Mouse (Mus musculus) hindbrain, embryonic 16.5 days (tissue): ENCODE measurements at regions not wholly inside any gene's neighbourhood (a gene's known extent, or its start where the extent isn't known, plus 50 kb on each side); places are given as distances from the start of the nearest gene placed in this dataset.
"Not testable (repeated sequence)": the region's sequence is repeated elsewhere in the genome, so short reads cannot be mapped to it uniquely, and the experiment has no call there.

Experiments
- ATAC-seq: fragments of 200-750 bp; cut with Nextera tagmentation; 2 replicates; pipeline ENCODE4 v1.8.0; 2017; ENCODE audit warnings: moderate TSS enrichment, moderate library complexity
- H3K27ac ChIP-seq: fragments of 300-500 bp; sonication (generic); 2 replicates; pipeline ENCODE4 v1.5.1; 2014; ENCODE audit warnings: low read depth, mild to moderate bottlenecking, control low read depth, low read length, moderate library complexity
- H3K27me3 ChIP-seq: fragments of 300-500 bp; sonication (generic); replicated peaks from 2 replicates; pipeline ENCODE4 v1.6.1; 2014; ENCODE audit warnings: low read length; ENCODE audit not compliant: control insufficient read depth, insufficient read depth
- H3K36me3 ChIP-seq: fragments of 300-500 bp; sonication (generic); 2 replicates; pipeline ENCODE4 v1.6.1; 2014; ENCODE audit warnings: mild to moderate bottlenecking, low read length, moderate library complexity, mixed read lengths; ENCODE audit not compliant: control insufficient read depth, insufficient read depth
- H3K4me1 ChIP-seq: fragments of 300-500 bp; sonication (generic); 2 replicates; pipeline ENCODE4 v1.6.1; 2014; ENCODE audit warnings: low read depth, low read length; ENCODE audit not compliant: control insufficient read depth, insufficient read depth
- H3K4me2 ChIP-seq: fragments of 300-500 bp; sonication (generic); 2 replicates; pipeline ENCODE4 v1.6.1; 2014; ENCODE audit warnings: mild to moderate bottlenecking, low read length, control low read depth, moderate library complexity
- H3K4me3 ChIP-seq: fragments of 300-500 bp; sonication (generic); 2 replicates; pipeline ENCODE4 v1.5.1; 2014; ENCODE audit warnings: mild to moderate bottlenecking, low read length, control low read depth, moderate library complexity
- H3K9ac ChIP-seq: fragments of 300-500 bp; sonication (generic); 2 replicates; pipeline ENCODE4 v1.6.1; 2014; ENCODE audit warnings: low read depth, mild to moderate bottlenecking, control low read depth, low read length, moderate library complexity
- H3K9me3 ChIP-seq: fragments of 300-500 bp; sonication (generic); 2 replicates; pipeline ENCODE4 v1.6.1; 2014; ENCODE audit warnings: mild to moderate bottlenecking, low read length, moderate library complexity; ENCODE audit not compliant: control insufficient read depth
- WGBS: fragments of 180-500 bp; shearing (Covaris S2); extraction: QIAGEN DNeasy Blood & Tissue Kit; methylation state at CpG from one replicate; pipeline ENCODE4 v1.1.7; 2014; 5-methylcytosine and 5-hydroxymethylcytosine counted together

DNA sequence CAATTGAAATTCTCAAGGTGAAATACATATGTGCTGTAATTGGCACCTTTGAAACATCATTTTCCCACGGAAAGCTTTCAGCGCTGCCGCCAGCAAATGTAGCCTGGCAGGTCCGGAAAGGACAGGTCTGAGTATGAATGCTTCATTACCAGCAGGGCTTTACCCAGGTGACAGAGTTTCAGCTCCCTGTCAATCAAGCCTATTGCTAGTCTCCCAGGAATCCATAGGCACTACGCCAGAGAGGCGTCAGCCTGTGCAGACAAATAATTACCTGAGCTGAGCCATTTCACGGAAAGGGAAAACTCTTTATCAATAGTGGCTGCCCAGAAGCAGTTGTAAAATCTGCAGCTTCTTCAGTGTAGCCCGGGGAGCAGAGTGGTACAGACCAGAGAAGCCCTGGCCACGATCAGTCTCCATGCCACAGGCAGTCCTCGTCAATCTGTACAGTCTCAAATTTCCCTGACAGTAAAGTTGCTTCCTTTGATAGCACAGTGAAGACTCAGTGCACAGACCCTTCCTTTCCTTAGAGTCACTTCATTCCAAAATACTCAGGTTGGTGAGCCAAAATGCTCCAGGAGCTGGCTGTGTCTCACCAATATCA lies 340.7 kb downstream of the Samd5 start:
- no peaks in the 10 kb centered on the region for H3K9me3 ChIP-seq
- 48% methylated on average over 10 of the region's 10 CpGs for WGBS
- H3K4me3 ChIP-seq = no peak overlapping the region
- H3K9ac ChIP-seq = no peak overlapping the region
- H3K36me3 ChIP-seq = no peaks in the 10 kb centered on the region
- H3K27ac ChIP-seq = no peak overlapping the region
- ATAC-seq = peak; percentile 62
- H3K27me3 ChIP-seq = no peaks in the 10 kb centered on the region
- 0 out of 2 replicates have a peak overlapping the region, but pooled peaks have one; percentile 10 for H3K4me2 ChIP-seq
- no peaks in the 10 kb centered on the region for H3K4me1 ChIP-seq

DNA sequence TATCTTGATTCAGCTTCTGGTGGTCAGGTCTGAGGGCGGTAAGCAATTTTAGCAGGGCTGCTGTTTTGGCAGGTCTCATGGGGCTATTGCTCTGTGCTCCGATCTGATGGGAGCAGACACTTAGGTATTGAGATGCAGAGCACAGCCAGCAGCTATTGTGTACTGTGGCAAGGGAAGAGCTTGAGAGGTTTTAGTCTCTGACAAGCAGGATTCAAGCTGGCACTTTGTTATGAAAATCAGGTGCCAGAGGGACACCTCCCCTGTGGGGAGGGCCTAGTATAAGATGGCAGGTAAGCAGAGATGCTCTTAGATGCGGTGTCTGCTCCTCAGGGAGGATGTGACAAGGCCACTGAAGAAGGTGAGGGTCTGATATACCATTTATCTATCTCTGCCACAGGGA lies 343.3 kb downstream of the Samd5 start:
- 13% methylated on average over 3 of the region's 3 CpGs for WGBS
- ATAC-seq = peak; percentile 46; the same call in 1 of the 2 replicates

DNA sequence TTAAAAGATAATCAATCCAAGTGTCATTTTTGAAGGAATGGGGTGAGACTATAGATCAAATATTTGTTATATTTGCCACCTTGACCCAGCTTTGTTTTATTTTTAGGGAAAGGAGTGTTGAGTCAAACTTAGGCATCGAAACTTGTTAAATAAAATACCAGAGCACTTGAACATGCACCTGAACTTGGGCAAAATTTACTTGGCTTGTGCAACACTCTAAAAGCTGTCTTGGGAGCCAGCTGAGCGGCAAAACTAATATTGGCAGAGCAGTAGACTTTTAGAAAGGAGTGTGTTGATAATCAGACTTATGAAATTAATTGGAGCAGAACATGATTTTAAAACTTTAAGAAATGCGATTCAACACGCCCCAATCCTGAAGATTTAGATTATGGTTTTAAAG lies 346.7 kb downstream of the Samd5 start:
- ATAC-seq = no peak
- Histone ChIP-seq H3K4me3 (no peak overlapping the region), H3K4me2 (no peak overlapping the region), H3K27me3 (no peaks in the 10 kb centered on the region), H3K4me1 (no peaks in the 10 kb centered on the region), H3K9ac (no peak overlapping the region), H3K9me3 (no peaks in the 10 kb centered on the region; the same call in 1 of the 2 replicates), H3K27ac (no peak overlapping the region), H3K36me3 (no peaks in the 10 kb centered on the region)
- WGBS = 92% methylated on average over 4 of the region's 4 CpGs

More for the DNA sequence above, 343.3 kb downstream of the Samd5 start:
- Histone ChIP-seq H3K27me3 (no peaks in the 10 kb centered on the region), H3K36me3 (no peaks in the 10 kb centered on the region), H3K9me3 (no peaks in the 10 kb centered on the region; the same call in 1 of the 2 replicates), H3K27ac (no peak overlapping the region), H3K9ac (no peak overlapping the region), H3K4me3 (no peak overlapping the region), H3K4me1 (no peaks in the 10 kb centered on the region), H3K4me2 (no peak overlapping the region)

DNA sequence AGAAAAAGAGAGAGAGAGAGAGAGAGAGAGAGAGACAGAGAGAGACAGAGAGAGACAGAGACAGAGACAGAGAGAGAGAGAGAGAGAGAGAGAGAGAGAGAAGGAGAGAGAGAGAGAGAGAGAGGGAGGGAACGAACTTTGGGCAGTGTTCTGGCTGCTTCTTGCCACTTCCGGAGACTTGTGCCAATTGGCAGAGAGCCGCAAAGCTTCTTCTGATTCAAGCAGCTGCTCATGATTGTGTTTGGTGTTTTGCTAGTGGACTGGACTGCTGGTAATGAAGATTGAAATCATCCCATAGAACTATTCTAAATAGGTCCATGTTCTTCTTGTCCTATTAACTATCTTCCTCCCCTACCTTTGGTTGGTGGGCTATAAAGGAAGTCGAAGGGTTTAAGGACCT lies 347.1 kb downstream of the Samd5 start:
- not testable (repeated sequence) for H3K4me3 ChIP-seq, H3K4me1 ChIP-seq, H3K27ac ChIP-seq, H3K27me3 ChIP-seq, H3K9ac ChIP-seq, H3K4me2 ChIP-seq, H3K9me3 ChIP-seq, ATAC-seq, H3K36me3 ChIP-seq
- WGBS = 84% methylated on average over 4 of the region's 4 CpGs

DNA sequence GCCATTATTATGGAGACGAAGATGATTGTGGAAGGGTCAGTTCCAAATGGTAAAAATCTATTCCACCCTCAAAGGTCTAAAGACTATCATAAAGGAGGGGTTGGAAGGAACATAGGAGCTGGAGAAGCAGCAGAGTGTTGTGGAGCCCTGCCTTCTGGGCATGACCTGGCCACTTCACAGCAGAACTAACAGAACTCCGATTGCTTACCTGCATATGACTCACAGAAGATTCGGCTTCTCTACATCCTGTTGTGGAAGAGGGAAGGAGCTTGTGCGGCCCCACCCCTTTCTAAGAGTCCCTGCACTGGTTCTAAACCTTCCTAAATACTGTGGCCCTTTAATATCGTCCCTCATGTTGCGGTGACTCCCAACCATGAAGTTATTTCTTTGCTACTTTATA lies 362.7 kb downstream of the Samd5 start:
- H3K36me3 ChIP-seq = no peaks in the 10 kb centered on the region
- H3K27me3 ChIP-seq = no peaks in the 10 kb centered on the region
- H3K4me1 ChIP-seq = no peaks in the 10 kb centered on the region
- H3K9ac ChIP-seq = no peak overlapping the region
- no peak overlapping the region for H3K4me2 ChIP-seq
- no peak overlapping the region for H3K4me3 ChIP-seq
- no peak for ATAC-seq
- WGBS = 86% methylated on average over 6 of the region's 6 CpGs
- no peaks in the 10 kb centered on the region for H3K9me3 ChIP-seq
- no peak overlapping the region for H3K27ac ChIP-seq

DNA sequence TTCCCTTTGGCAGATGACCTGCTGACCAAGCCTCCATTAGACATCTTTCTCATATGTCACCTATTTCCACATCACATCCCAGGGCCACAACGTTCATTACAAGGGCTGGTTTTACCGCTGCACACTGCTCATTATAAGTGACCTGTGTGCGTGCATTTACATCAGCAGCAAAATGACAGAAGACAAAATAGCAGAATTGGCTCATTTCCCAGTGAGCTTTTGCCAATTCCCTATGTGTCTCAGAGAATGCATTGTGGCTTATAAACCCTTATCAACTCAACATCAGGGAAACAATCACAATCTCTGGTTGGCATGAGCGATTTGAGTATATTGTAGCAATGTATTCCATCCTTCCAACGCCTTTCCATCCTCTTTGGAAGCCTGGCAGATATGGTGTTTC lies 364.7 kb downstream of the Samd5 start:
- no peaks in the 10 kb centered on the region for H3K9me3 ChIP-seq
- H3K4me1 ChIP-seq = no peaks in the 10 kb centered on the region
- ATAC-seq = no peak
- H3K4me2 ChIP-seq = no peak overlapping the region
- no peaks in the 10 kb centered on the region for H3K36me3 ChIP-seq
- 62% methylated on average over 5 of the region's 5 CpGs for WGBS
- H3K27ac ChIP-seq = no peak overlapping the region
- no peak overlapping the region for H3K9ac ChIP-seq
- H3K27me3 ChIP-seq = no peaks in the 10 kb centered on the region
- no peak overlapping the region for H3K4me3 ChIP-seq

DNA sequence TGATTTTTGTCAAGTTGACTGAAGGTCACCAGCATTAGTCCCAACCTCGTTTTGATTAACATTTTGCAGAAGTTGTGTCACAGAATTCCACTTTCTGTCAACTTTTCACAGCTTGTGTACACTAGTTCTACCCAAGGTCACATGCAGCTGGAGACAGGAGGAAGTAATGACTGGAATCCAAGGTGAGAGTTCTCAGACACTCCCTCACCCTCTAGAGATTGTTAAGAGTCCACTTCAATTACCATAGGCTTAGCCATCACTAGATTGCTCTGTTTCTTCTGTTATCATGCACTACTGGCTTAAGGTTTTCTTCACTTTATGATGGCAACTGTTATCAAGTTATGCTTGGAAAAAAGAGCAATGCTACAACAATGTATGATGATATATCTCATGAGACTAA lies 379.0 kb downstream of the Samd5 start:
- WGBS = 54% methylated on average over 1 of the region's 1 CpGs
- Histone ChIP-seq H3K4me2 (no peak overlapping the region), H3K4me1 (no peaks in the 10 kb centered on the region), H3K4me3 (no peak overlapping the region), H3K9me3 (no peaks in the 10 kb centered on the region), H3K27ac (no peak overlapping the region), H3K27me3 (no peaks in the 10 kb centered on the region), H3K36me3 (no peaks in the 10 kb centered on the region), H3K9ac (no peak overlapping the region)
- no peak for ATAC-seq

DNA sequence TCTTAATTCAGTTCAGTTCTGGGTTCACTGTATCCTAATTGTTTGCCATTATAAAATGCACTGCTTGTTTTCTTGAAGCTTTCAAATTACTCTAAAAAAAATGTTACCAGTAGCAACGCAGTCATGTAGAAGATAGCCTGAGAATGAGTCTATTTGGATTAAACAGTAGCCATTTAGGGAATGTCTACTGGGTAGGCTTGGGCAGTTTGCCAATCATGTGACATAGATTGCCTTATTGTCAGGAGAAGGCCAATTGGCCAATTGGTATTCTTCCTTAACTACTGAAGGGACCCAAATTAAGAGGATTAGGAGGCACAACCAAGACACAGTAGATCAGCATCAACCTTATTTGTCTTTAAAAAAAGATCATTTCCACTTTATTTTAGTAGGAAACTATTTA lies 379.7 kb downstream of the Samd5 start:
- Histone ChIP-seq H3K4me3 (no peak overlapping the region), H3K4me2 (no peak overlapping the region), H3K4me1 (no peaks in the 10 kb centered on the region), H3K27ac (no peak overlapping the region), H3K27me3 (no peaks in the 10 kb centered on the region), H3K36me3 (no peaks in the 10 kb centered on the region), H3K9me3 (no peaks in the 10 kb centered on the region), H3K9ac (no peak overlapping the region)
- WGBS = 49% methylated on average over 1 of the region's 1 CpGs
- ATAC-seq = no peak

DNA sequence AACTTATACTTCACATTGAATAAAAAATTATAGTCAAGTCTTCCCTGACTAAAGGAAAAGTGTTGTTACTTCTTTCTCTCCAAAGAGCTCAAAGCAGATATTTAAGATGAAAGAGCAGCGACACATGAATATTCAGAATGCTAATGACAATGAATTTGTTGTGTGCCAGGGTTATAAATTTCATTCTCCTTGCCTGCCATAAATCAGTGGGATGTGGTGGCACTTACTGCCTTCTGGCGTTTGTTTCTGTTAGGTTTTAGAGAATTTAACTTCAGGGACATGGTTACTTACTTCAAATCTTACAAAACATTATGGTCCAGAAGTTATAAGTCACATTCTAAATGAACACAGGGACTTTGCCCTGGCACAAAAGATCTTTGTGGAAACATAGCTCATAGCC lies 380.4 kb downstream of the Samd5 start:
- Histone ChIP-seq H3K36me3 (no peaks in the 10 kb centered on the region), H3K4me3 (no peak overlapping the region), H3K9me3 (no peaks in the 10 kb centered on the region), H3K4me1 (no peaks in the 10 kb centered on the region), H3K4me2 (no peak overlapping the region), H3K9ac (no peak overlapping the region), H3K27me3 (no peaks in the 10 kb centered on the region), H3K27ac (no peak overlapping the region)
- no peak for ATAC-seq
- WGBS = 69% methylated on average over 2 of the region's 2 CpGs
